Mouse (Mus musculus) lung, postnatal 0 days (tissue): ENCODE results near the gene Lca5. TPM values are rescaled to one million over a fixed set of nuclear protein-coding genes. Genes with fewer than 3 reads are reported as not detected.

ENCODE experiments used
- ATAC-seq: fragments of 200-750 bp; cut with Nextera tagmentation; 2 replicates; pipeline ENCODE4 v1.8.0; 2017; ENCODE audit warnings: moderate library complexity
- DNase-seq: peaks from one replicate; pipeline ENCODE4 v3.0.0-alpha.2; 2016; ENCODE audit warnings: low spot score
- H3K27ac ChIP-seq: fragments of 300-500 bp; sonication (generic); 2 replicates; pipeline ENCODE4 v1.5.1; 2014; ENCODE audit warnings: antibody characterized with exemption, mild to moderate bottlenecking, low read length, mixed read lengths
- H3K27me3 ChIP-seq: fragments of 300-500 bp; sonication (generic); replicated peaks from 2 replicates; pipeline ENCODE4 v1.6.1; 2014; ENCODE audit warnings: low read length, mixed read lengths; ENCODE audit not compliant: insufficient read depth
- H3K36me3 ChIP-seq: fragments of 300-500 bp; sonication (generic); 2 replicates; pipeline ENCODE4 v1.6.1; 2014; ENCODE audit warnings: low read length, mixed read lengths; ENCODE audit not compliant: insufficient read depth
- H3K4me1 ChIP-seq: fragments of 300-500 bp; sonication (generic); 2 replicates; pipeline ENCODE4 v1.6.1; 2014; ENCODE audit warnings: antibody characterized with exemption, low read depth, low read length, mixed read lengths; ENCODE audit not compliant: insufficient read depth
- H3K4me2 ChIP-seq: fragments of 300-500 bp; sonication (generic); replicated peaks from 2 replicates; pipeline ENCODE4 v1.6.1; 2014; ENCODE audit warnings: low read depth, mild to moderate bottlenecking, low read length, moderate library complexity, mixed read lengths
- H3K4me3 ChIP-seq: fragments of 300-500 bp; sonication (generic); 2 replicates; pipeline ENCODE4 v1.5.1; 2014; ENCODE audit warnings: low read depth, low read length
- H3K9ac ChIP-seq: fragments of 300-500 bp; sonication (generic); replicated peaks from 2 replicates; pipeline ENCODE4 v1.6.1; 2014; ENCODE audit warnings: low read depth, mild to moderate bottlenecking
- H3K9me3 ChIP-seq: fragments of 300-500 bp; sonication (generic); 2 replicates; pipeline ENCODE4 v1.6.1; 2016; ENCODE audit warnings: low read length, mixed read lengths
- CTCF ChIP-seq: IDR thresholded peaks from 2 replicates; pipeline ENCODE4 v1.5.1; 2016; ENCODE audit warnings: antibody characterized with exemption, mild to moderate bottlenecking
- EP300 ChIP-seq: IDR thresholded peaks from 2 replicates; pipeline ENCODE4 v1.6.1; 2016; ENCODE audit warnings: antibody characterized with exemption, mild to moderate bottlenecking, control low read depth
- WGBS: fragments of 180-500 bp; shearing (Covaris S2); extraction: QIAGEN DNeasy Blood & Tissue Kit; methylation state at CpG from one replicate; pipeline ENCODE4 v1.1.7; 2014; 5-methylcytosine and 5-hydroxymethylcytosine counted together
- polyA plus RNA-seq: library from polyadenylated mRNA; unstranded; fragments of >200 nt; fragmentation: Nextera tagmentation; extraction: Ambion mirVana; gene quantifications from 2 replicates; pipeline ENCODE4 v1.2.1, GENCODE M21; 2015

The Lca5 gene
- polyA plus RNA-seq, 1 experiment from 2014 or later, result 7.9 TPM

DNA sequence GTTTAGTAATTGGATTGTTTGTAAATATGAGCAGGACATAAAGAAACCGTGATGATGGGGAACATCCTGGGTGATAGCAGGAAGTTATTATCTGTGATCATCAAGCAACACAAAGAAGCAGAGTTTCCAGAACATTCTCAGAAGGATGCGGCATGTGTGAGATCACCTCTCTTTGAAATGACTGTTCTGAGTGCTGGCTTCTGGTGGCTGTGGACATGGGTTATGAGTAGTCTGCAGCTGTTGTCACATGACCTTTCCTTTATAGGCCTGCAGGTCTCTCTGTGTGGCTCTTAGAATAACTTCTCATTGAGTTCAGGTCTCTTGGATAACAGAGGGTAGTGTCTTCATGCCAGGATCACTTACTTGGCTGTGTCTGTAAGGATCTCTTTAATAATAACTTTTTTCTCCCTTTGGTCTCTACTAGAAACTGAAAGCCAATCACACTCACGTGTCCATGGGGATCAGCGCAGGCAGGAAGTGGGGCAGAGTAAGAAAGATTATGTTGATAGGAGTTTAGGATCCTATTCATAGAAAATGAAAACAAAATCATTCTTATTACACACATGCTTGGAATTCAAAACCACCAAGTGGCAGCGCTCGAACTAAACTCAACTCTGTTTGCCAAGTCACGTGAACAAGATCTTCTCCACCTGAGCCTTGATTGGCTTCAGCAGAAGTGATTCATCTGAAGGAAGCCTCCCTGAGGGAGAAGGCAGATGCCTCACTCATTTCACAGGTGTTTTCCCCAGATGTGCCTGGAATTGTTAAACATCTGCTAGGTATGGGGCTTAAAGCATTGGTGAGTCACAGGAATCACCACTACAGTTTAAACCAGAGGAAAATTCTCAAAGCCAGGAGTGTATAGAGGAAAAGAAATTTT, 98.2 kb downstream of the Lca5 start:
- ATAC-seq (no peak), DNase-seq (no peak)
- 63% methylated on average over 7 of the region's 7 CpGs for WGBS
- no peak overlapping the region for H3K27ac ChIP-seq
- H3K4me2 ChIP-seq, result no peak overlapping the region
- no peaks in the 10 kb centered on the region for H3K9me3 ChIP-seq
- no peaks in the 10 kb centered on the region for H3K27me3 ChIP-seq
- H3K9ac ChIP-seq, result no peak overlapping the region
- TF ChIP-seq CTCF (no peak), EP300 (no peak)
- H3K4me3 ChIP-seq, result no peak overlapping the region
- H3K36me3 ChIP-seq, result no peaks in the 10 kb centered on the region
- H3K4me1 ChIP-seq, result no peaks in the 10 kb centered on the region

Other genes starting within 250 kb of the Lca5 start
- 17.3 and 18.6 TPM in 2 replicates for gene Sh3bgrl2, start 107.2 kb upstream of the Lca5 start, polyA plus RNA-seq